Mouse (Mus musculus) MEL (cell line): Measurements from ENCODE around the gene Shh. TPM values are rescaled to one million over a fixed set of nuclear protein-coding genes. Genes with fewer than 3 reads are reported as not detected.

Experiments
- DNase-seq: peaks from one replicate; pipeline ENCODE4 v3.0.0; 2011; ENCODE audit warnings: low read depth, low spot score
- H3K27ac ChIP-seq: 2 replicates; pipeline ENCODE4 v1.5.1; 2012; ENCODE audit warnings: low read depth, mild to moderate bottlenecking, control low read depth, low read length, moderate library complexity; ENCODE audit not compliant: control insufficient read depth
- H3K27me3 ChIP-seq, 2 experiments: fragments of 150-350 bp in 1 of 2; sonication (generic) in 1 of 2; 2 replicates each; pipeline ENCODE4 v1.6.1; 2012; ENCODE audit warnings: low read length in 2 of 2, mild to moderate bottlenecking in 2 of 2, improper control_type of control experiment in 1 of 2, moderate library complexity in 1 of 2; ENCODE audit not compliant: insufficient read depth in 2 of 2, control insufficient read depth in 1 of 2
- H3K36me3 ChIP-seq, 2 experiments: 2 replicates each; pipeline ENCODE4 v1.6.1; 2012 to 2014; ENCODE audit warnings: low read length in 2 of 2, improper control_type of control experiment in 1 of 2, inconsistent platforms in 1 of 2, mild to moderate bottlenecking in 1 of 2; ENCODE audit not compliant: insufficient read depth in 2 of 2, control insufficient read depth in 1 of 2
- H3K4me1 ChIP-seq, 2 experiments: fragments of 150-350 bp in 1 of 2; sonication (generic) in 1 of 2; 2 replicates each; pipeline ENCODE4 v1.6.1; 2012; ENCODE audit warnings: low read length in 2 of 2, improper control_type of control experiment in 1 of 2, mild to moderate bottlenecking in 1 of 2; ENCODE audit not compliant: insufficient read depth in 2 of 2, control insufficient read depth in 1 of 2
- H3K4me3 ChIP-seq, 2 experiments: fragments of 150-350 bp in 1 of 2; sonication (generic) in 1 of 2; 2 replicates each; pipeline ENCODE4 v1.5.1; 2012; ENCODE audit warnings: low read depth in 2 of 2, low read length in 2 of 2, mild to moderate bottlenecking in 2 of 2, moderate library complexity in 2 of 2, control low read depth in 1 of 2, improper control_type of control experiment in 1 of 2; ENCODE audit not compliant: control insufficient read depth in 1 of 2, insufficient read depth in 1 of 2
- H3K79me2 ChIP-seq: 2 replicates; pipeline ENCODE4 v1.6.1; 2012; ENCODE audit warnings: mild to moderate bottlenecking, low read length, moderate library complexity; ENCODE audit not compliant: control insufficient read depth, poor library complexity, insufficient read depth
- H3K9ac ChIP-seq: 2 replicates; pipeline ENCODE4 v1.6.1; 2012; ENCODE audit warnings: low read depth, mild to moderate bottlenecking, control low read depth, low read length, moderate library complexity; ENCODE audit not compliant: control insufficient read depth, poor library complexity, severe bottlenecking
- H3K9me3 ChIP-seq: fragments of 150-350 bp; sonication (generic); replicated peaks from 2 replicates; pipeline ENCODE4 v1.6.1; 2012; ENCODE audit warnings: mild to moderate bottlenecking, low read length, improper control_type of control experiment, moderate library complexity; ENCODE audit not compliant: insufficient read depth
- CHD1 ChIP-seq: IDR thresholded peaks from 2 replicates; pipeline ENCODE4 v1.6.1; 2012; ENCODE audit warnings: low read depth, mild to moderate bottlenecking, inconsistent platforms, low read length, improper control_type of control experiment
- CHD2 ChIP-seq: IDR thresholded peaks from 2 replicates; pipeline ENCODE4 v1.6.1; 2011; ENCODE audit warnings: low read length, improper control_type of control experiment
- ETS1 ChIP-seq: IDR thresholded peaks from 2 replicates; pipeline ENCODE4 v1.6.1; 2012; ENCODE audit warnings: low read depth, mild to moderate bottlenecking, inconsistent platforms, low read length, improper control_type of control experiment, moderate library complexity
- GABPA ChIP-seq: IDR thresholded peaks from 2 replicates; pipeline ENCODE4 v1.6.1; 2012; ENCODE audit warnings: low read depth, mild to moderate bottlenecking, inconsistent platforms, low read length, improper control_type of control experiment, moderate library complexity
- MAFK ChIP-seq: IDR thresholded peaks from 2 replicates; pipeline ENCODE4 v1.6.1; 2011; ENCODE audit warnings: low read depth, mild to moderate bottlenecking, low read length, improper control_type of control experiment, borderline replicate concordance
- MAX ChIP-seq: IDR thresholded peaks from 2 replicates; pipeline ENCODE4 v1.6.1; 2011; ENCODE audit warnings: low read length, improper control_type of control experiment
- MAZ ChIP-seq: IDR thresholded peaks from 2 replicates; pipeline ENCODE4 v1.6.1; 2012; ENCODE audit warnings: low read depth, mild to moderate bottlenecking, inconsistent platforms, low read length, improper control_type of control experiment
- MEF2A ChIP-seq: IDR thresholded peaks from 2 replicates; pipeline ENCODE4 v1.6.1; 2014; ENCODE audit warnings: low read depth, mild to moderate bottlenecking, inconsistent platforms, low read length, improper control_type of control experiment; ENCODE audit not compliant: poor library complexity, insufficient replicate concordance, severe bottlenecking; ENCODE audit errors: extremely low read depth
- MYB ChIP-seq: IDR thresholded peaks from 2 replicates; pipeline ENCODE4 v1.6.1; 2011; ENCODE audit warnings: mild to moderate bottlenecking, low read depth, low read length, improper control_type of control experiment
- NELFE ChIP-seq: IDR thresholded peaks from 2 replicates; pipeline ENCODE4 v1.6.1; 2011; ENCODE audit warnings: low read depth, low read length, improper control_type of control experiment
- NRF1 ChIP-seq: IDR thresholded peaks from 2 replicates; pipeline ENCODE4 v1.6.1; 2014; ENCODE audit warnings: low read depth, mild to moderate bottlenecking, inconsistent platforms, low read length, improper control_type of control experiment, moderate library complexity; ENCODE audit not compliant: poor library complexity, insufficient read depth, severe bottlenecking
- SMC3 ChIP-seq: IDR thresholded peaks from 2 replicates; pipeline ENCODE4 v1.6.1; 2011; ENCODE audit warnings: low read depth, low read length, improper control_type of control experiment
- TBP ChIP-seq: IDR thresholded peaks from 2 replicates; pipeline ENCODE4 v1.8.0; 2011; ENCODE audit warnings: low read depth, low read length, improper control_type of control experiment
- TCF12 ChIP-seq: IDR thresholded peaks from 2 replicates; pipeline ENCODE4 v1.6.1; 2014; ENCODE audit warnings: low read depth, mild to moderate bottlenecking, inconsistent platforms, low read length, improper control_type of control experiment, moderate library complexity
- UBTF ChIP-seq: IDR thresholded peaks from 2 replicates; pipeline ENCODE4 v1.6.1; 2012; ENCODE audit warnings: low read depth, mild to moderate bottlenecking, inconsistent platforms, low read length, improper control_type of control experiment, moderate library complexity, borderline replicate concordance; ENCODE audit not compliant: insufficient read depth
- USF1 ChIP-seq: IDR thresholded peaks from 2 replicates; pipeline ENCODE4 v1.6.1; 2014; ENCODE audit warnings: low read depth, mild to moderate bottlenecking, inconsistent platforms, low read length, improper control_type of control experiment, moderate library complexity
- USF2 ChIP-seq, 2 experiments: IDR thresholded peaks; 2 replicates each; pipeline ENCODE4 v1.6.1; 2011 to 2012; ENCODE audit warnings: improper control_type of control experiment in 2 of 2, low read length in 2 of 2, borderline replicate concordance in 1 of 2, inconsistent platforms in 1 of 2, low read depth in 1 of 2, mild to moderate bottlenecking in 1 of 2; ENCODE audit not compliant: insufficient read depth in 1 of 2
- ZKSCAN1 ChIP-seq: IDR thresholded peaks from 2 replicates; pipeline ENCODE4 v1.6.1; 2012; ENCODE audit warnings: low read depth, mild to moderate bottlenecking, inconsistent platforms, low read length, improper control_type of control experiment, moderate library complexity
- ZMIZ1 ChIP-seq: IDR thresholded peaks from 2 replicates; pipeline ENCODE4 v1.6.1; 2012; ENCODE audit warnings: low read depth, mild to moderate bottlenecking, inconsistent platforms, low read length, improper control_type of control experiment, moderate library complexity
- ZNF384 ChIP-seq: IDR thresholded peaks from 2 replicates; pipeline ENCODE4 v1.6.1; 2012; ENCODE audit warnings: low read depth, mild to moderate bottlenecking, inconsistent platforms, low read length, improper control_type of control experiment
- polyA plus RNA-seq, 2 experiments: library from polyadenylated mRNA; stranded (reverse) in 1 of 2; unstranded in 1 of 2; fragments of >175 nt in 1 of 2; fragments of >200 nt in 1 of 2; gene quantifications; 2 replicates each; pipeline versions ENCODE4 v1.2.1 to v1.2.4; 2012; ENCODE audit warnings: low replicate concordance in 2 of 2, low read depth in 1 of 2; ENCODE audit not compliant: insufficient read length in 2 of 2, insufficient read depth in 1 of 2, missing spikeins in 1 of 2
- total RNA-seq: library from RNA; depleted of rRNA; stranded (reverse); fragments of 300-350 nt; gene quantifications from 2 replicates; pipeline ENCODE4 v1.2.3, GENCODE M21; 2012; rRNA removed

Gene Shh
- not detected in 2 replicates for total RNA-seq
- not detected for polyA plus RNA-seq

DNA sequence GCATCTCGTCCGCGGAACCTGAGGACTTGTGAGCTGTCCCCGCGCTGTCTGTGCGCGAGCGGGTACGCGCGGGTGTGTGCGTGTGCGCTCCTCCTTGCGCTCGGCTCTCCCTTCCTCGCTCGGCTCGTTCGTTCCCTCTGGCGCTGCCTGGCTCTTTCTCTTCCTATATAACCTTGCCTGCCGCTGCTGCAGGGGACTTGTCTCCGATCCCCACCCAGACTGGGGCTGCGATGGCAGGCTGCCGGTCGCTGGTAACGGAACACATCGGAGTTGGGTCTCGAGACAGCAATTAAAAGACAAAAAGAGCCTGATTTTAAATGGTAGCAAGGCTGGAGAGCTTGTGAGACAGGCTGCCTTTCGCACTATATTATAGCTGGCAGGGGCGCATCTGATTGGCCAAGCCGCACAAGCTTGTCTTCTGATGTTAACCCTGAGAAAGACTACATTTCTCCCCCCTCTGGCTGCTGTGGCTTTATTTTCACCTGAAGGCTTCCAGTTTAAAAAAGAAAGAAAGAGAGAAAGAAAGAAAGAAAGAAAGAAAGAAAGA is at the start of gene Shh:
Gene Shh, minus strand, starts transcription at position 497 of the 547 bp plus-strand sequence.
- H3K9me3 ChIP-seq, result no peaks in the 10 kb centered on the region
- H3K4me1 ChIP-seq, result no peaks in the 10 kb centered on the region
- no peak within 1 kb of the TSS for H3K9ac ChIP-seq
- no peak within 1 kb of the TSS for H3K4me3 ChIP-seq
- no peak within 1 kb of the TSS for H3K27ac ChIP-seq
- no peak for DNase-seq
- no peaks in the 10 kb centered on the region for H3K27me3 ChIP-seq
- TF ChIP-seq USF1, result no peak
- no peak for TF ChIP-seq MAZ
- no peak for TF ChIP-seq MYB
- no peaks in the 10 kb centered on the region for H3K36me3 ChIP-seq
- no peaks in the 10 kb centered on the region for H3K79me2 ChIP-seq

DNA sequence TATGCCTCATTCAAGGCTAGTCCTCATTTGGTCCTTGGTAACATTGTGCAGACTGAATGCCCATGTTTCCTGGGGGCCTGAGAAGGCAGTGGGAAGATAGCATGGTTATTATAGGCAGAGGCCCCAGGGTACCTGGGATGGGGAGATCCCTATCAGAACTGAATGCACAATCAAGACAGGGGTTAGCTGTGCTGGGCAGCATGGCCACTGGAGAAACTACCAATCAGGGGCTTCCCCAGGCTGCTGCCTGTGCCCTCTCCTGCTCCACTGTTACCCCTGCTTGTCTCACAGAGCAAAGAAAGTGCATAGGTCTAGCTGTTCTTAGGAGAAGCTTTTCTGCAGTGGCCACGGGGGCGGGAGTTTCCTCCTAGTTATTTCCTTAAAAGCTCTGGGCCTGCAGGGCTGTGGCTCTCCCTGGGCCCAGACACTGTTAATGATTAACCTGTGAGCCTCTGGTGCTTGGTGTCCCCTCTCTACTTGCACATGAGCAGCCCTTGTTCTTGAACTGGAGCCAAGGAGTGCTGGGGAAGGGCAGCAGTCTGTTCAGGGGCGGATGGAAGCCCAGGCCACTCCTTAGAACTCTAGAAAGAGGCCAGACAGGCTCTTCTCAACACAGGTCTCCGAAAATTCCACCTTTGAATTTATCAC is 33.9 kb upstream of the Shh start:
- Histone ChIP-seq H3K27ac (no peak overlapping the region), H3K36me3 (no peaks in the 10 kb centered on the region), H3K9ac (no peak overlapping the region), H3K79me2 (no peaks in the 10 kb centered on the region), H3K4me1 (no peaks in the 10 kb centered on the region), H3K4me3 (no peak overlapping the region), H3K27me3 (no peaks in the 10 kb centered on the region), H3K9me3 (no peaks in the 10 kb centered on the region; the same call in 1 of the 2 replicates)
- DNase-seq, result no peak
- TF ChIP-seq UBTF (no peak), ZKSCAN1 (no peak), MAZ (no peak), TCF12 (no peak), ZMIZ1 (no peak), GABPA (no peak), CHD2 (no peak), TBP (no peak), MEF2A (no peak), USF2 (IDR thresholded peaks at IDR 0.05; ENCODE audit: borderline replicate concordance in 1 of 2, insufficient read depth in 1 of 2, low read depth in 1 of 2, low read length in 2 of 2) (no peak), CHD1 (no peak), MAX (no peak), ZNF384 (no peak), MAFK (no peak), SMC3 (no peak), MYB (no peak), NRF1 (no peak), ETS1 (no peak), NELFE (no peak)
